Mouse (Mus musculus): ENCODE measurements around the gene Pa2g4.

The Pa2g4 gene

DNA sequence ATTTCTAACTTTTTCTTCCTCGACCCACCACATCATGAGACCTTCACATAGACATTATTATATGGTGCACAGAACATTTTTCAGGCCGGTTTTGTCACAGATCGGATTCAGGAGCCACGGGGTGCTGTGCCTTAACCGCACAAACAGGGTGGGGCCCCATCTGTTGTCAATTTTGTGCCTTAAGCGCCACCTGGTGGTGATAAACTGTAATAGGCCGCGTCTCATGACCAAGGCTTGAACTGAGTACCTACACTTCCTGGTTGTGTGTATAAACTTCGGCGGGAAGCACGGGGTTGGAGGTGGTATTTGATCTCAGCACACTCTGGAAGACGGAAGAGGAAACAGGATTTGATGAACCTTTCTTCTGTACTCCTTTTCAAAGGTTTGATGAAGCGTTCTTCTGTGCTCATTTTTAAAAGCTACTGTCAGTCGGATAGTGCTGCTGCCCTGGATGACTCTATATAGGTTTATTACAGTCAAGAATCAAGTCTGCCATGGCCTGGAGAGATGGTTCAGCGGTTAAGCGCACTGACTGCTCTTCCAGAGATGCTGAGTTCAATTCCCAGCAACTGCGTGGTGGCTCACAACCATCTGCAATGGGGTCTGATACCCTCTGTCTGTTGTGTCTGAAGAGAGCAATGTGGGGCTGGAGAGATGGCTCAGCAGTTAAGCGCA lies 29.4 kb downstream of the Pa2g4 start:
- DNase-seq (ENCODE audit: low spot score) = peak; percentile 65

DNA sequence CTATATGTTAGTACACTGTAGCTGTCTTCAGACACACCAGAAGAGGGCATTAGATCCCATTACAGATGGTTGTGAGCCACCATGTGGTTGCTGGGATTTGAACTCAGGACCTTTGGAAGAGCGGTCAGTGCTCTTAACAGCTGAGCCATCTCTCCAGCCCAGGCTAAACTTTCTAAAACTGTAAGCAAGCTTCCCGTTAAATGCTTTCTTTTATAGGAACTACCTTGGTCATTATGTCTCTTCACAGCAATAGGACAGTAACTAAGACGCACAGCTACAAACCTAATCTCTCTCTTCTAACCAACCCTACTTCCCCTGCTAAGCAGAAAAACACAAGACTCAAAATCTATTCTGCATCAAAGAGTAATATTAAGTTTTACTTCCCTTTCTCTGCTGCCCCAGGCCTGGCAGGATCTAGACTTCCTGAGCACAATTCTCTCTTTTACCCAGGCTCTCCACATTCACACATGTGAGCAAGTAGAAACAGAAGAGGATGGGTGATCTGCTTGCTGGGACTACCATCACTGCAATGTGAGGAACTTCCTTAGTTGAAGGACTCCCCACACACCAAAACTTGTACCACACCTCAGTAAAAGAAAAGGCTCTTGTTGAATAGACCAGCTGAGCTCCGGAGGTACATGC lies 30.0 kb downstream of the Pa2g4 start:
- no peak for DNase-seq (ENCODE audit: low spot score)

DNA sequence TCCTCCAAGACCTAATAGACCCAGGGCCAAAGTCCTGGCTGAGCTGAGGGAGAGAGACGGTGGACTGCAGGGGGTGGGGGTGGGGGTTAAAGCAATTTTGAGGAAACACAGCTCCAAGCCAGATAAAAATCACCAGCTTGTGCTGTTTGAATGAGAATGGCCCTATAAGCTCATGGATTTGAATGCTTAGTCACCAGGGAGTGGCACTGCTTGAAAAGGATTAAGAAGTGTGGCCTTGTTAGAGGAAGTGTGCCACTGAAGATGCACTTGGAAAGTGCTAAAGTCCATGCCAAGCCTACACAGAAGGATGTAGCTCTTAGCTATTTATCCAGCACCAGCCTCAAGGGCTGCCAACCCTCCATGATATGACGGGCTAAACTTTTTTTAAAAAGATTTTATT lies 30.6 kb downstream of the Pa2g4 start:
- DNase-seq (ENCODE audit: low spot score) = no peak

DNA sequence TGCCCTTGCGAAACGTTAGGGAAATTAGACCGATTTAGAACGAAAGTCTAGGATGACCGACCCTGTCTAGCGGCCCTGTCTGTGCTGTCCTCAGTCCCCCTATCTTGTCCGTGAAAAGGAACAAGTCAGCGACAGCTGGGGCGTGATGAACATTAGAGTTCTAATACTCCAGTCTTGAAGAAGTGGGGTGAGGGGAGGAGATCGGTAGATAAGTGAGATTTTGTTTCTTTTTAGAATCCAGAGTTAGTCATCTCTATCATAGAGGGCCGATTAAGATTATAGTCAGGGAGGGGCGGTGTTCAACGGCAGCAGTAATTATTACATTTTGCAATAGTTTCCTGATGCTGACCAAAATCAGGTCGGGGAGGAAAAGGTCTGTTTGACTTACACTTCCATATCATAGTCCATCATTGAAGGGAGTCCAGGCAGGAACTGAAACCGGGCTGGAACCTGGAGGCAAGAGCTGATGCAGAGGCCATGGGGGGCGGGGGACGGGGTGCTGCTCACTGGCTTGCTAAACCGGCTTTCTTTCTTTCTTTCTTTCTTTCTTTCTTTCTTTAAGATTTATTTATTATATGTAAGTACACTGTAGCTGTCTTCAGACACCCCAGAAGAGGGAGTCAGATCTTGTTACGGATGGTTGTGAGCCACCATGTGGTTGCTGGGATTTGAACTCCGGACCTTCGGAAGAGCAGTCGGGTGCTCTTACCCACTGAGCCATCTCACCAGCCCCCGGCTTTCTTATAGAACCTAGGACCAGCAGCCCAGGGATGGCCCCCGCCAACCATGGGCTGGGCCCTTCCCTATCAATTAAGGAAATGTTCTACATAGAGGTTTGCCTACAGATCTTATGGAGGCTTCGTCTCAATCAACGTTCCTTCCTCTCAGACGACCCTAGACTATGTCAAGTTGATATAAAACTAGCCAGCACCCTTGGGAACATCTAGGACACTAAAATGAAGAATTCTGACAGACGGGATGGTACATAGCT lies 39.1 kb downstream of the Pa2g4 start:
- no peak for DNase-seq (ENCODE audit: low spot score)

DNA sequence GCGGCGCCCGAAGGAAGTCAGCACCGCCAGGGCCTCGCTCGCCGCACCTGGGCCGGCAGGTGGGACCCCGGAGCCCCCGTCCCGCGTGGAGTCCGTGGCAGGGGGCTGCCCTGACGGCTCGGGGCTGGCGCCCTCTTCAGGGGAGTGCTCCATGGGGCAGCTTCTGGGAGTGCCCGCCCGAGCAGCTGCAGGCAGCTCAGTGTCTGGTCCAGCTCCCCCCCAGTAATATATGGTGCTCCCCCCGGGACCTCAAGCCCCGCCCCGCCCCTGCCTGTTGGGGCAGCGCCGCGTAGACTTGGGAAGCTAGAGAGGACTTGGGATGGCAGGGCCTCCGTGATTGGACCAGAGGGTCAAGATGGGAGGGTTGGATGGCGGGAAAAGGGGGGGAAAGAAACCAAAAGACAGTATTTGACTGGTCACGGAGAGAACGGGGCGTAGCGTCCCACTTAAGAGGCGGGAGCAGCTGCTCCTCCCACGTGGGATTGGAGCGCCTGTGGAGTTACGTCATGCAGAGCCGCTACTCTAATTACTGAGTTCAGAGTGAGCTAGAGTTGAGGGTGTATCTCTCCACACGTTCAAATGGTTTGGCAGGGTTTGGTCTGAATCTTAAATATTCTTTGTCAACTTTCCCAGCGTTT lies 40.0 kb downstream of the Pa2g4 start, which contains the start of gene Esyt1:
Gene Esyt1, minus strand, starts transcription at position 201 of the 638 bp plus-strand sequence.
- peak; percentile 75 for DNase-seq (ENCODE audit: low spot score)

DNA sequence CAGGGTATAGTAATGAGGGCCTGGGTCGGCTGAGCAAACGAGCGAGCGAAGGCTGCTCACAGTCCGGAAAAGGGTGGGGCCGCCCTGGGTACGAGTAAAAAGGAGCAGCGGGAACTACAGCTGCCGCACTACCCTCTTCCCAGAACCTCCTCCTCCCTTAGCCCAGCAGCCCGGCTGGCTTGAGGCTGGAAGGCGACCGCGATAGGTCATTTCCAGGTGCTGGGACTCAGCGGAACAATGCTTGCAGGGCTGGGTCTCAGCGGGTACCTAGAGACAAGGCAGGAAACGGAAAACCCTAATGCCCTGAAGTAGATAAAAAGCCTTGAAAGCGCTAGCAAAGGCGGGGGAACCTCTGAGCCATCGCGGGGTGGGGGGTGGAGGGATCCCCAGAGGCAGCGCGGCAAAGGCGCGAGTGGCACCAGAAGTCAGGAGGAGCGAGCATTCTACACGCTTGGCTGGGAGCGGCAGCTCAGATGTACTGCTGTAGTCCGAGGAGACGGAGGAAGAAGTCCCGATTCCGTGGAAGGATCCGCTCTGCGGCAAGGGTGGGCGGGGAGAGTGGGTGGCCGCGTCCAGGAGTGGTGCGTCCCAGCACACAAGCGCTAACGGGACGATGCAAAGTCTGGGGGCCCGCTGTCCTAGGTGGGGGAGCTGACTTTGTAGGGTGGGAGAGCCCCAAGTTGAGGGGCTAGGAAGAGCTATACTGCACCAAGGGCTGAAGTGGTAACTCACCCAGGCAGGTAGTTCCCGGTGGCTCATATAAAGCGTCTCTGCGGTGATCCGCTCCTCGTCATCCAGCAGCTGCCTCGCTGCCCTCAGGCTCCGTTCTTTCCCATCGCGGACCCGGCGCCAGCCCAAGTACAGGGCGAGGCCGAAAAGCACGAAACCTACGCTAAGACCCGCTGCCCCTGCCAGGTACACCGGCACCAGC lies 40.8 kb downstream of the Pa2g4 start:
- DNase-seq (ENCODE audit: low spot score) = peak; percentile 46

DNA sequence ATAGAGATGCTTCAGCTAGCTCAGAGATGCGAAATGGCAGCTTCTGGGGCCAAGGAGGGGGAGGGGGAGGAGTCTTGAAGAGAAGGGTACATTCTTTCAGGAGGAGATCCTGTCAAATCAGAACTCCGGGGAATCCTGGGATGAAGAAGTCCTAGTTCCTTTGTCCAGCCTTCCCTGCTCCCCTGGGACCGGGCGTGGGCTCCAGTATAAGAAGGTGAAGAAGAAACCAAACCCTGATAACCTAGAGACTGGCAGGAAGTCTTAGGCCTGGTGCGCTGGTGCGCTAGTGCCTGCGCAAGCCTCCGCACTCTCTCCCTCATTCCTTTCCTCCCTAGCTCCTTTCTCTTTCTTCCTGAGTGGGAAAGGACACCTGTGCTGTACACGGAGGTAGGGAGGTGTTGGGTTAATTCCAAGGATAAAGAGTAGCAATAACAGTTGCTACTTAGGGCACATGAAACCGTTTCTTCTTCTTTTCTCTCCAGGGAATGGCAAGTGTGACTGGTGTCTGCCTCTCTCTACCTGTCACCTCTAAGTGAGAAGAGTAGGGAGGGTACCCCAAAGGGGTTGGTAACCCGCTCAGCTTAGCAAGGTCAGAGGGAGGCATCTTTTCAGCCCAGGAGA lies 41.6 kb downstream of the Pa2g4 start:
- DNase-seq (ENCODE audit: low spot score) = no peak

DNA sequence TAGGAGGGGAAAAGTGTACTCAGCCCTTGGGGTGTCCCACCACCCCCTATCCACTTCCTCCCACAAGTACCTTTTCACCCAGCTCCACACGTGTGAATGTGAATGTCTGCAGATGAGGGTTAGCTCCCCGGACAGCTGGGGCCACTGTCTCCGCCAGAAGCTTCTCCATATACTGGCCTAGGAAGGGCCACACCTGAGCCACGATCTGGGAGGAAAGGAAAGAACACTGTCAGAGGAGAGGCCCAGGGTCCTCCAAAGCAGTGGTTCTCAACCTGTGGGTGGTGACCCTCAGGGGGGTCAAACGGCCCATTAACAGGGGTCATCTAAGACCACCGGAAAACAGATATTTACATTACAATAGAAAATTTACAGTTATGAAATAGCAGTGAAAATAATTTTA lies 43.4 kb downstream of the Pa2g4 start:
- DNase-seq (ENCODE audit: low spot score) = no peak

DNA sequence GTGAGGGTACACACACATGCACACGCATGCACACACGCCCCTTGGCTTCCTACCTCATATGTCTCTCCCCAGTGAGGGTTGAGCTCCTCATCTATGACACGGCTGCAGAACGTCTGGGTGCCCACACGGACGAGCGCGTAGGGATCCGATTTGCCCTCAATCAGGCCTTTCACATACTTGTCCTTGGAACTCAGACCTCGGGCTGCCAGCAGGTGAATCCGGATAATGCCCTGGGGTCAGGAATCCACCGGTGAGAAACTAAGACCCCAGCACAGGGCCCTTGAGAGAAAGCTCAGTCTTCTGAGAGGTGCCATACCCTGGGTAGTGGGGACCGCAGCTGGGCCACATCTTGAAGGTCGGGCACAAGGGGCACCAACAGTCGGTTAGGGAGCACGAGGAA lies 45.2 kb downstream of the Pa2g4 start:
- DNase-seq (ENCODE audit: low spot score) = no peak

DNA sequence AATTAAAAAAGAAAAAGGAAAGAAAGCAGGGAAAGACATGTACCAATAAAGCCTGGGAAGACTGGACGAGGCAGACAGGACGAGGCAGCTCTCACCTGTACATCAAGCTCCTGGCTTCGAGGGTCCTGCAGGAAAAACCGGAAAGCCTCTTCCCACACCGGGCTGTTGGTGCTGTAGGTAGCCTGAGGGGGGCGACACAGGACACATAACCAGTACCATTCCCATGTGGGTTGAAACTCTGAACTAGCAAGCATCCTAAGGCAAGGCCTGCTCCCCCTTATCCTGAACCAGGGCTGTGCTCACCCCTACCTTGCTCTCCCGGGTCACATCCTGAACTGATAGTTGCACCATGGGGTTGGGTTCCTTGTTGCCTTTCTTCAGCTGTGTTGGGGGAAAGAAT lies 47.0 kb downstream of the Pa2g4 start:
- no peak for DNase-seq (ENCODE audit: low spot score)

DNA sequence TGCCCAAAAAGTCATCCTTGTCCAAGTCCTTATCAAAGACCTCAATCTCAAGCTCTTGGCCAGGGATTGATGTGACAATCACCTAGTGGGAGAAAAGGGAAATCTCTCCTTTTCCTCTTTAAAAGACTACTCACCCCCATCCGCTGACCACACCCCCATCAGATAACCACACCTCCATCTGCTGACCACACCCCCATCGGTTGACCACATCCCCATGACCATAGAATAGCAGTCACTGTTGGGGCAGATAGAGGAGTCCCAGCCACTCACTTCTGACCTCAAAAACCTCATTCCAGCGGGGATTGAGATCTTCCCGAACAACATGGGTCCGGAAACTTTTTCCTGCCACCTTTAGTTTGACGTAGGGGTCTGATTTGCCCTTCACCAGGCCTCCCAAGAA lies 49.1 kb downstream of the Pa2g4 start:
- DNase-seq (ENCODE audit: low spot score) = no peak

DNA sequence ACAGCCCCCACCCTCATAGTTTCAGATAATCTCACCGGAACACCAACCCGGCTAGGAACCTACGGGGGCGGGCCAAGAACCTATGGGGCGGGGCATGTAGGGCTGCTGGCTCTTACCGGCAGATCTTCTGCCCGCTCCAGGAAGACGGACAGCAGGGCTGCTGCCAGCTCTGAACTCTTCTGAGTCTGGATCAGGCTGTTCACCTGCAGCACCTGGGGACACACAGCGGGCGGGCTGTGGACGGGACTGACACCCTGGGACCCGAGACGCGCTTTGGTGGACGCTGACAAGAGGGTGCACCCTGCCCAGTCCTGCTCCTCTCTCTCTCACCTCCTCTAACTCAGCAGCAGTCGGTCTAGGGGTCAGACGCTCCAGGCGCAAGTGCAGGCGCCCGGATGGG lies 49.8 kb downstream of the Pa2g4 start:
- no peak for DNase-seq (ENCODE audit: low spot score)

DNA sequence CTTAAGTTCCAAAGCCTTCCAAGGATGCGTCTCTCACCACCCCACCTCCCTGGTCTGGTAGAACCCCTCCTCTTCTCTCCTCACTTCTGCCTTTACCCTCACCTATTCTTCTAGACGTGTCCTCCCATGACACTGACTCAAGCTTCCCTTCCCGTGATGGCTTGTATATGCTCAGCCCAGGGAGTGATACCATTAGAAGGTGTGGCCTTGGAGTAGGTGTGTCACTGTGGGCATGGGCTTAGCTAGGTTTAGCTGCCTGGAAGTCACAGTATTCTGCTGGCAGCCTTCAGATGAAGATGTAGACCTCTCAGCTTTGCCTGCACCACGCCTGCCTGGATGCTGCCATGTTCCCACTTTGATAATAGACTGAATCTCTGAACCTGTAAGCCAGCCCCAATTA lies 50.7 kb downstream of the Pa2g4 start:
- no peak for DNase-seq (ENCODE audit: low spot score)

DNA sequence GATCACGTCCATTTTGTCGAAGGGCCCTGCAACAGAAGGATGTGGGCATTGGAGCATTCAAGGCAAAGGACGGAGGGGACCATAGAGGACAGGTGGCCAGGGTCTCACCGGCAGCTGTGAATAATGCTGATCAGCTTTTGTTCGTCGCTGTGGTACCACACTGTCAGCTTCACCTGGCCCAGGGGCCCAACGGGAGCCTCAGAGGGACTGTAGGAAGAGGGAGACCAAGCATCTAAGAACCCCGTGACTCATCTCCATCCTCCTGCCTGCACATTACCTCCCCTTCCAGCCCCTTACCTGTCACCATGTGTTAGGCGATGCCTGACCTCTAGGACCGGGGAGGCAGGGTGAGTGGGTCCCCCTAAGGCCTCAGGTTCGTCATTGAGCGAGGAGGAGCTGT lies 54.0 kb downstream of the Pa2g4 start:
- DNase-seq (ENCODE audit: low spot score) = no peak

DNA sequence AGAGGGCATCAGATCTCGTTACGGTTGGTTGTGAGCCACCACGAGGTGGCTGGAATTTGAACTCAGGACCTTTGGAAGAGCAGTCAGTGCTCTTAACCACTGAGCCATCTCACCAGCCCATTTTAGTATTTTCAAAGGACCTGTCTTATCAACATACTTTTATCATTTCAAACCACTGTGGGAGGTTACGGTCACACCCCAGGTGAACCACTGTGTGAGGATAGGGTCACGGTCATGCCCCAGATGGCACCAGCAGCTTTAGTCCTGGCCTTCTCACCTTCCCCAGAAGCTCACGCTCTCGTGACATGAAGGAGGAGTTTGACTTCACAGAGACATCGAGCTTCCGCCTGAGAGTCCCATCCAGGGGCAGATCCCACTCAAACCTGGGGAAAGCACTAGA lies 54.6 kb downstream of the Pa2g4 start:
- DNase-seq (ENCODE audit: low spot score) = no peak

DNA sequence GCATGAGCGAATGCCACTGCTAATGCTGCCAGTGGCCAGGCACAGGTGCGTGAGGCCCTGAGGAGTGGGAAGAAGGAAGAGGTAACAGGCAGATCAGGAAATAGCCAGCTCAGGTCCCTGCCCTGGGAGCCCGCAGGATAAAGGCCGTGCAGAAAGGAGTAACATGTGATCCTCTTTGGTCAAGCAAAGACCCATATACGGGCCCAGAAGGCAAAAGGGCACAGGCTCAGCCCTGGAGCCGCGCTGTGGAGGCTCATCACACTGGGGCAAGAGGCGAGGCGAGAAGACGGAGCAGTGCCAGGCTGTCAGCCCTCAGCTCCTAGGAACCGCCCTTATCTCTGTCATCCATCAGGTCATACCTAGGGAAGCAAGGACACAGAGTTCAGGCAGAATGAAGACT lies 55.5 kb downstream of the Pa2g4 start:
- no peak for DNase-seq (ENCODE audit: low spot score)

DNA sequence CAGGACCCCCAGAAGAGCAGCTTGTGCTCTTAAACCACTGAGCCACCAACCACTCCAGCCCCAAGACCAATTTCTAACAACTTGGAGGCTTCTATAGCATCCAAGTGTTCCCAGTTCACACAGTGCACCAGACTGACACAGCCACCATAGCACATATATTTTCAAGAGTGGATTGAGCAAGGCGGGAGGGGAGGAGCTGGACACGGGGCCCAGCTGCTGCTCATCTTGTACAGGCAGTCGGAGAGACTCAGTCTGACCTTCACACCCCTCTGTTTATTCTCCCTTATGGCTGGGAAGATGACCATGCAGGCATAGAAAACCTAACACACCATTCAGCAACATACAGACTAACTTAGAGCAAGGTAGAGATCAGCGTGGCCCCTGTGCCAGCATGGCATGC lies 56.0 kb downstream of the Pa2g4 start:
- DNase-seq (ENCODE audit: low spot score) = no peak

DNA sequence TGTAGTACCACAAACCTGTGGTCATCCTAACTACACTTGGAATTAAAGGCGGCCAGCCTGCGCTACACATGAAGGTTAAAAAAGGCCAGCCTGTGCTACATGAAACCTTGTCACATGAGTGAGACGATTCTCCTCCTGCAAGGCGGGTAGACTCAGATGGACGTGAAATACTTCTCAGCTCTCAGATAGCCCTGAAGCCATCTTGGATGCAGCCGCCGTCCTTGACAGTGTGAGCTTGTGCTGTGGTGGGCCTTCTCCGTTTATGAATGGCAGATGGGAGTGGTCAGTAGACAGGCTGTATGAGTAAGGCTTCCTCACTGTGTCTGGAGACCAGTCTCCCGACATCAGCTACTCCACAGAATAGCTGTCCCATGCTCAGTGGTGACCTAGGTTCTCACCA lies 56.6 kb downstream of the Pa2g4 start:
- no peak for DNase-seq (ENCODE audit: low spot score)

DNA sequence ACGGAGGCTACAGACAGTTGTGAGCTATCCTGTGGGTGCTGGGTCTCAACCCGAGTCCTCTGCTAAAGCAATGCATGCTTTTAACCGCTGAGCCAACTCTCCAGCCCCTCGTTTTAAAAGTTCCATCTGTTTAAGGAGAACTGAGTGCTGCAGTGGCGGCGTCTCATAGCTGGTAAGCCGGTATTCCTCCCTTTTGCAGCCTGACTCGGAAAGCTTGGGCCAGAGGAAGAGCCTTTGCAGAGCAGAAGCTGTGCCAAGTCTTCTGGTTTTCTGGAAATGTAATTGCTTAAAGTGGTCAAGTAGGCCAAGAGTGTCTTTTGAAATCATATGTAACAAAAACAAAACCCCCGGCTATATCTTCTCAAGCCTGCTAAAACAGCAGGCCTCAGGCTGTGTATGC lies 57.5 kb downstream of the Pa2g4 start:
- DNase-seq (ENCODE audit: low spot score) = no peak
